Mouse (Mus musculus) embryo, embryonic 11.5 days (tissue): ENCODE measurements around the gene Srpk2.
A peak's percentile ranks its signal among the peaks of the same experiment; 100 is the strongest.
"Not testable (repeated sequence)": the region's sequence is repeated elsewhere in the genome, so short reads cannot be mapped to it uniquely, and the experiment has no call there.

Experiments
- DNase-seq: peaks from one replicate; pipeline ENCODE4 v3.0.0-alpha.2; 2012; ENCODE audit warnings: low read depth, low spot score

The Srpk2 gene

GRCm38 (mm10) chr5:23684517-23684916, at the start of gene Srpk2:
Gene Srpk2 (minus strand): TSS chr5:23684617.
- no peak for DNase-seq

- DNase-seq: no peak
These were observed 37.5 kb upstream of the Srpk2 start for GRCm38 (mm10) chr5:23721956-23722355.

- no peak for DNase-seq
These were observed 34.5 kb upstream of the Srpk2 start for GRCm38 (mm10) chr5:23718881-23719328.

- no peak for DNase-seq
These were observed 33.7 kb upstream of the Srpk2 start for GRCm38 (mm10) chr5:23718182-23718534.

GRCm38 (mm10) chr5:23717469-23718181, 33.2 kb upstream of the Srpk2 start:
- no peak for DNase-seq

- DNase-seq: no peak
These were observed 29.3 kb upstream of the Srpk2 start for GRCm38 (mm10) chr5:23713401-23714335.

GRCm38 (mm10) chr5:23712130-23713001, 27.9 kb upstream of the Srpk2 start:
- peak; percentile 46 for DNase-seq

GRCm38 (mm10) chr5:23711671-23712129, 27.3 kb upstream of the Srpk2 start:
- not testable (repeated sequence) for DNase-seq

- no peak for DNase-seq
These were observed 26.8 kb upstream of the Srpk2 start for GRCm38 (mm10) chr5:23711244-23711643.

GRCm38 (mm10) chr5:23709661-23710060, 25.2 kb upstream of the Srpk2 start:
- DNase-seq: no peak

- DNase-seq: not testable (repeated sequence)
These were observed 22.5 kb upstream of the Srpk2 start for GRCm38 (mm10) chr5:23706601-23707597.

- no peak for DNase-seq
These were observed 13.0 kb upstream of the Srpk2 start for GRCm38 (mm10) chr5:23697457-23697856.

GRCm38 (mm10) chr5:23683431-23683830, 986 bp downstream of the Srpk2 start:
- DNase-seq: no peak

- DNase-seq: no peak
These were observed 5.4 kb downstream of the Srpk2 start for GRCm38 (mm10) chr5:23679006-23679405.

- DNase-seq: no peak
These were observed 6.5 kb downstream of the Srpk2 start for GRCm38 (mm10) chr5:23677883-23678282.

GRCm38 (mm10) chr5:23677072-23677453, 7.4 kb downstream of the Srpk2 start:
- no peak for DNase-seq

- DNase-seq: no peak
These were observed 8.0 kb downstream of the Srpk2 start for GRCm38 (mm10) chr5:23676156-23677071.

GRCm38 (mm10) chr5:23675499-23676155, 8.8 kb downstream of the Srpk2 start:
- peak; percentile 55 for DNase-seq
